Mouse (Mus musculus): Measurements from ENCODE around the gene Ptpn7. TPM values are rescaled to one million over a fixed set of nuclear protein-coding genes. Genes with fewer than 3 reads are reported as not detected.
"Not testable (repeated sequence)": the region's sequence is repeated elsewhere in the genome, so short reads cannot be mapped to it uniquely, and the experiment has no call there.

Ptpn7 gene
- polyA plus RNA-seq, 1 experiment from 2014 or later: 25.1 TPM

- no peak overlapping the region for H3K4me3 ChIP-seq (ENCODE audit: inconsistent target)
- no peaks in the 10 kb centered on the region for H3K79me2 ChIP-seq (ENCODE audit: inconsistent target)
- 60% methylated on average over 6 of the region's 6 CpGs for WGBS (ENCODE audit: missing documents)
- H3K36me3 ChIP-seq (ENCODE audit: inconsistent target): no peaks in the 10 kb centered on the region
- no peak overlapping the region for H3K27ac ChIP-seq
Measured at GRCm38 (mm10) chr1:135108611-135109010, 23.9 kb upstream of the Ptpn7 start.

- Histone ChIP-seq H3K79me2 (ENCODE audit: inconsistent target) (no peaks in the 10 kb centered on the region), H3K36me3 (ENCODE audit: inconsistent target) (no peaks in the 10 kb centered on the region), H3K27ac (no peak overlapping the region), H3K4me3 (ENCODE audit: inconsistent target) (no peak overlapping the region)
- 21% methylated on average over 6 of the region's 6 CpGs for WGBS (ENCODE audit: missing documents)
Measured at GRCm38 (mm10) chr1:135110075-135110474, 22.4 kb upstream of the Ptpn7 start.

GRCm38 (mm10) chr1:135111271-135111670 lies 21.2 kb upstream of the Ptpn7 start:
- H3K79me2 ChIP-seq (ENCODE audit: inconsistent target); H3K4me3 ChIP-seq (ENCODE audit: inconsistent target); H3K36me3 ChIP-seq (ENCODE audit: inconsistent target); H3K27ac ChIP-seq: not testable (repeated sequence)
- WGBS (ENCODE audit: missing documents): 40% methylated on average over 4 of the region's 5 CpGs

GRCm38 (mm10) chr1:135112661-135113060 lies 19.8 kb upstream of the Ptpn7 start:
- Histone ChIP-seq H3K4me3 (ENCODE audit: inconsistent target) (no peak overlapping the region), H3K79me2 (ENCODE audit: inconsistent target) (no peaks in the 10 kb centered on the region), H3K27ac (no peak overlapping the region), H3K36me3 (ENCODE audit: inconsistent target) (no peaks in the 10 kb centered on the region)
- 4% methylated on average over 8 of the region's 8 CpGs for WGBS (ENCODE audit: missing documents)

- Histone ChIP-seq H3K27ac (no peak overlapping the region), H3K79me2 (ENCODE audit: inconsistent target) (no peaks in the 10 kb centered on the region), H3K36me3 (ENCODE audit: inconsistent target) (no peaks in the 10 kb centered on the region), H3K4me3 (ENCODE audit: inconsistent target) (no peak overlapping the region)
- WGBS (ENCODE audit: missing documents): 90% methylated on average over 8 of the region's 8 CpGs
Measured at GRCm38 (mm10) chr1:135124573-135125363, 7.7 kb upstream of the Ptpn7 start.

GRCm38 (mm10) chr1:135125990-135126389 lies 6.5 kb upstream of the Ptpn7 start:
- WGBS (ENCODE audit: missing documents): 81% methylated on average over 8 of the region's 8 CpGs
- no peak overlapping the region for H3K4me3 ChIP-seq (ENCODE audit: inconsistent target)
- no peak overlapping the region for H3K27ac ChIP-seq
- H3K79me2 ChIP-seq (ENCODE audit: inconsistent target): no peaks in the 10 kb centered on the region
- H3K36me3 ChIP-seq (ENCODE audit: inconsistent target): no peaks in the 10 kb centered on the region

GRCm38 (mm10) chr1:135126443-135127027 lies 6.0 kb upstream of the Ptpn7 start:
- Histone ChIP-seq H3K79me2 (ENCODE audit: inconsistent target) (no peaks in the 10 kb centered on the region), H3K4me3 (ENCODE audit: inconsistent target) (no peak overlapping the region), H3K36me3 (ENCODE audit: inconsistent target) (no peaks in the 10 kb centered on the region), H3K27ac (no peak overlapping the region)
- 97% methylated on average over 4 of the region's 4 CpGs for WGBS (ENCODE audit: missing documents)

GRCm38 (mm10) chr1:135128011-135128441 lies 4.5 kb upstream of the Ptpn7 start:
- H3K79me2 ChIP-seq (ENCODE audit: inconsistent target): peaks cover 5% of the 10 kb centered on the region
- H3K4me3 ChIP-seq (ENCODE audit: inconsistent target): no peak overlapping the region
- no peaks in the 10 kb centered on the region for H3K36me3 ChIP-seq (ENCODE audit: inconsistent target)
- H3K27ac ChIP-seq: no peak overlapping the region
- WGBS (ENCODE audit: missing documents): 46% methylated on average over 3 of the region's 6 CpGs

- Histone ChIP-seq H3K36me3 (ENCODE audit: inconsistent target) (no peaks in the 10 kb centered on the region), H3K27ac (no peak overlapping the region), H3K4me3 (ENCODE audit: inconsistent target) (no peak overlapping the region), H3K79me2 (ENCODE audit: inconsistent target) (peaks cover 15% of the 10 kb centered on the region)
- WGBS (ENCODE audit: missing documents): 28% methylated on average over 9 of the region's 9 CpGs
Measured at GRCm38 (mm10) chr1:135128986-135129385, 3.5 kb upstream of the Ptpn7 start.

- H3K79me2 ChIP-seq (ENCODE audit: inconsistent target): peaks cover 22% of the 10 kb centered on the region
- no peak overlapping the region for H3K4me3 ChIP-seq (ENCODE audit: inconsistent target)
- no peaks in the 10 kb centered on the region for H3K36me3 ChIP-seq (ENCODE audit: inconsistent target)
- peak overlapping the region; percentile 33 for H3K27ac ChIP-seq
- 83% methylated on average over 9 of the region's 9 CpGs for WGBS (ENCODE audit: missing documents)
Measured at GRCm38 (mm10) chr1:135129543-135130183, 2.8 kb upstream of the Ptpn7 start.

GRCm38 (mm10) chr1:135130376-135131018 lies 2.0 kb upstream of the Ptpn7 start:
- Histone ChIP-seq H3K27ac (peak overlapping the region; percentile 97), H3K4me3 (ENCODE audit: inconsistent target) (no peak overlapping the region; the same call in 1 of the 2 replicates), H3K36me3 (ENCODE audit: inconsistent target) (no peaks in the 10 kb centered on the region), H3K79me2 (ENCODE audit: inconsistent target) (peaks cover 27% of the 10 kb centered on the region)
- 8% methylated on average over 1 of the region's 2 CpGs for WGBS (ENCODE audit: missing documents)

GRCm38 (mm10) chr1:135131034-135131433 lies 1.5 kb upstream of the Ptpn7 start:
- Histone ChIP-seq H3K79me2 (ENCODE audit: inconsistent target) (peaks cover 27% of the 10 kb centered on the region), H3K27ac (peak overlapping the region; percentile 97), H3K4me3 (ENCODE audit: inconsistent target) (no peak overlapping the region; the same call in 1 of the 2 replicates), H3K36me3 (ENCODE audit: inconsistent target) (no peaks in the 10 kb centered on the region)
- 4% methylated on average over 6 of the region's 6 CpGs for WGBS (ENCODE audit: missing documents)

- H3K27ac ChIP-seq: peak overlapping the region; percentile 97
- H3K36me3 ChIP-seq (ENCODE audit: inconsistent target): no peaks in the 10 kb centered on the region
- no peak overlapping the region for H3K4me3 ChIP-seq (ENCODE audit: inconsistent target)
- 6% methylated on average over 7 of the region's 8 CpGs for WGBS (ENCODE audit: missing documents)
- H3K79me2 ChIP-seq (ENCODE audit: inconsistent target): peaks cover 27% of the 10 kb centered on the region
Measured at GRCm38 (mm10) chr1:135131560-135131959, 940 bp upstream of the Ptpn7 start.

- peak overlapping the region; percentile 97 for H3K27ac ChIP-seq
- H3K36me3 ChIP-seq (ENCODE audit: inconsistent target): peaks cover 8% of the 10 kb centered on the region; the same call in 1 of the 2 replicates
- H3K79me2 ChIP-seq (ENCODE audit: inconsistent target): peaks cover 27% of the 10 kb centered on the region
- WGBS (ENCODE audit: missing documents): 6% methylated on average over 9 of the region's 9 CpGs
- H3K4me3 ChIP-seq (ENCODE audit: inconsistent target): peak overlapping the region; percentile 59
Measured at GRCm38 (mm10) chr1:135132893-135133369, 431 bp downstream of the Ptpn7 start.

Data from macrophage (primary cell).